Mouse (Mus musculus) kidney, adult 2 months (tissue): ENCODE data around the gene Prmt1. TPM values are rescaled to one million over a fixed set of nuclear protein-coding genes. Genes with fewer than 3 reads are reported as not detected.

ENCODE experiments used
- DNase-seq: peaks from one replicate; pipeline ENCODE4 v3.0.0; 2021
- H3K27ac ChIP-seq: fragments of 200-500 bp; 2 replicates; pipeline ENCODE4 v1.5.1; 2012; ENCODE audit warnings: low read depth, low read length, control low read depth, inconsistent platforms; ENCODE audit not compliant: insufficient read depth
- H3K27me3 ChIP-seq: fragments of 200-500 bp; replicated peaks from 2 replicates; pipeline ENCODE4 v1.6.1; 2012; ENCODE audit warnings: mild to moderate bottlenecking, moderate library complexity, low read length, inconsistent platforms; ENCODE audit not compliant: control insufficient read depth, insufficient read depth
- H3K36me3 ChIP-seq: fragments of 200-500 bp; 2 replicates; pipeline ENCODE4 v1.6.1; 2012; ENCODE audit warnings: mild to moderate bottlenecking, moderate library complexity, low read length, inconsistent platforms; ENCODE audit not compliant: control insufficient read depth, insufficient read depth
- H3K4me1 ChIP-seq: fragments of 200-500 bp; 2 replicates; pipeline ENCODE4 v1.6.1; 2011; ENCODE audit warnings: low read length; ENCODE audit not compliant: control insufficient read depth, insufficient read depth
- H3K4me3 ChIP-seq: fragments of 200-500 bp; 2 replicates; pipeline ENCODE4 v1.5.1; 2011; ENCODE audit warnings: mild to moderate bottlenecking, low read depth, low read length, control low read depth; ENCODE audit not compliant: insufficient read depth
- CTCF ChIP-seq: fragments of 200-500 bp; conservative IDR thresholded peaks from 2 replicates; pipeline ENCODE4 v1.5.1; 2011; ENCODE audit warnings: low read depth, mild to moderate bottlenecking, control low read depth, low read length, moderate library complexity, mixed read lengths; ENCODE audit not compliant: insufficient read depth, insufficient read length
- POLR2A ChIP-seq: fragments of 200-500 bp; IDR thresholded peaks from one replicate; pipeline ENCODE4 v1.6.1; 2011; ENCODE audit warnings: low read depth, low read length, control low read depth
- WGBS: fragments of 180-500 bp; shearing (Covaris S2); methylation state at CpG from one replicate; pipeline ENCODE4 v1.1.7; 2018; 5-methylcytosine and 5-hydroxymethylcytosine counted together
- polyA plus RNA-seq: library from polyadenylated mRNA; depleted of rRNA; stranded (reverse); fragments of >200 nt; gene quantifications from 2 replicates; pipeline ENCODE4 v1.2.3, GENCODE M21; 2012

Prmt1 gene
- polyA plus RNA-seq, 1 experiment, result 95.4 TPM

GRCm38 (mm10) chr7:44965975-44966374 lies 20.4 kb downstream of the Prmt1 start:
- peaks cover 4% of the 10 kb centered on the region; the same call in 1 of the 2 replicates for H3K4me1 ChIP-seq
- 63% methylated on average over 7 of the region's 7 CpGs for WGBS
- no peak overlapping the region for H3K27ac ChIP-seq
- peak; percentile 42 for DNase-seq
- no peaks in the 10 kb centered on the region for H3K27me3 ChIP-seq
- no peak overlapping the region for H3K4me3 ChIP-seq
- no peaks in the 10 kb centered on the region for H3K36me3 ChIP-seq
- peak; percentile 48; the same call in 1 of the 2 replicates for TF ChIP-seq CTCF
- TF ChIP-seq POLR2A, result no peak

- TF ChIP-seq CTCF (no peak), POLR2A (no peak)
- 96% methylated on average over 13 of the region's 13 CpGs for WGBS
Observed at GRCm38 (mm10) chr7:44964990-44965389, 21.4 kb downstream of the Prmt1 start.

GRCm38 (mm10) chr7:44962831-44963230 lies 23.5 kb downstream of the Prmt1 start:
- Histone ChIP-seq H3K4me1 (no peaks in the 10 kb centered on the region), H3K27ac (no peak overlapping the region), H3K4me3 (no peak overlapping the region), H3K27me3 (no peaks in the 10 kb centered on the region), H3K36me3 (no peaks in the 10 kb centered on the region)
- DNase-seq, result no peak
- 88% methylated on average over 5 of the region's 5 CpGs for WGBS
- no peak for TF ChIP-seq CTCF
- TF ChIP-seq POLR2A, result no peak

More at GRCm38 (mm10) chr7:44964990-44965389, 21.4 kb downstream of the Prmt1 start:
- DNase-seq, result no peak
- Histone ChIP-seq H3K27ac (no peak overlapping the region), H3K4me1 (no peaks in the 10 kb centered on the region), H3K4me3 (no peak overlapping the region), H3K36me3 (no peaks in the 10 kb centered on the region), H3K27me3 (no peaks in the 10 kb centered on the region)

- 75% methylated on average over 8 of the region's 8 CpGs for WGBS
- Histone ChIP-seq H3K27ac (no peak overlapping the region), H3K27me3 (no peaks in the 10 kb centered on the region), H3K4me3 (no peak overlapping the region), H3K4me1 (no peaks in the 10 kb centered on the region), H3K36me3 (no peaks in the 10 kb centered on the region)
- TF ChIP-seq POLR2A, result no peak
- no peak for TF ChIP-seq CTCF
- DNase-seq, result no peak
Observed at GRCm38 (mm10) chr7:44962337-44962736, 24.0 kb downstream of the Prmt1 start.

GRCm38 (mm10) chr7:44960512-44960910 lies 25.9 kb downstream of the Prmt1 start:
- no peak overlapping the region for H3K4me3 ChIP-seq
- H3K4me1 ChIP-seq, result no peaks in the 10 kb centered on the region
- H3K27ac ChIP-seq, result no peak overlapping the region
- TF ChIP-seq POLR2A (no peak), CTCF (no peak)
- H3K27me3 ChIP-seq, result no peaks in the 10 kb centered on the region
- no peak for DNase-seq
- 83% methylated on average over 13 of the region's 13 CpGs for WGBS
- no peaks in the 10 kb centered on the region for H3K36me3 ChIP-seq

- Histone ChIP-seq H3K4me3 (no peak overlapping the region), H3K4me1 (no peaks in the 10 kb centered on the region), H3K27ac (no peak overlapping the region), H3K36me3 (no peaks in the 10 kb centered on the region), H3K27me3 (no peaks in the 10 kb centered on the region)
- WGBS, result 72% methylated on average over 10 of the region's 10 CpGs
- no peak for DNase-seq
- no peak for TF ChIP-seq POLR2A
- TF ChIP-seq CTCF, result no peak
Observed at GRCm38 (mm10) chr7:44959874-44960511, 26.4 kb downstream of the Prmt1 start.

- H3K4me1 ChIP-seq, result no peaks in the 10 kb centered on the region
- no peak overlapping the region for H3K4me3 ChIP-seq
- H3K36me3 ChIP-seq, result no peaks in the 10 kb centered on the region
- no peaks in the 10 kb centered on the region for H3K27me3 ChIP-seq
- 94% methylated on average over 8 of the region's 8 CpGs for WGBS
- H3K27ac ChIP-seq, result no peak overlapping the region
- no peak for DNase-seq
- TF ChIP-seq POLR2A (no peak), CTCF (no peak)
Observed at GRCm38 (mm10) chr7:44959281-44959680, 27.1 kb downstream of the Prmt1 start.
